Mouse (Mus musculus): ENCODE data around the gene Pwp2.

DNA sequence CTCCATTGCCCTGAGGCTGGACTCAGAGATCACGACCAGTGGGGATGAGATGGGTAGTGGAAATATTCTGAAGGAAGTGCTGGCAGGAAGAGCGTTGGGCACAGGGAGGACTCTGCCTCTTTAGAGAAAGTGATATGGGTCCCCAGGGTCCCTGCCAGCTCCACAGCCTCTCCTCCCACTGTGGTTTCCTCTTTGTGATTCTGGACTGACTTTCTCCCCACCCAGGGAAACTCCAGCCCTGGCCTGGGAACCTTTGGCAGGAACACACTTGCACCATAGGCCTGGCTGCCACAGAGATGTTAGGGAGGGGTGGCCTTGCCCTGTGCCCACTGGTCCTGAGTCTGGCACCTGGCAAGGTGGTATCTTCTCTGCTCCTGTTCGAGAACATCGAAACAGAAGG, 55.0 kb downstream of the Pwp2 start:
- no peak for TF ChIP-seq CTCF (conservative IDR thresholded peaks at IDR 0.05; ENCODE audit: insufficient read depth, insufficient read length, low read depth, low read length)
- no peak for TF ChIP-seq POLR2A (IDR thresholded peaks at IDR 0.05; ENCODE audit: low read depth, low read length)

Data from kidney, adult 2 months (tissue).